ENCODE assay signal across 9 mouse cellular contexts in the genomic region with DNA sequence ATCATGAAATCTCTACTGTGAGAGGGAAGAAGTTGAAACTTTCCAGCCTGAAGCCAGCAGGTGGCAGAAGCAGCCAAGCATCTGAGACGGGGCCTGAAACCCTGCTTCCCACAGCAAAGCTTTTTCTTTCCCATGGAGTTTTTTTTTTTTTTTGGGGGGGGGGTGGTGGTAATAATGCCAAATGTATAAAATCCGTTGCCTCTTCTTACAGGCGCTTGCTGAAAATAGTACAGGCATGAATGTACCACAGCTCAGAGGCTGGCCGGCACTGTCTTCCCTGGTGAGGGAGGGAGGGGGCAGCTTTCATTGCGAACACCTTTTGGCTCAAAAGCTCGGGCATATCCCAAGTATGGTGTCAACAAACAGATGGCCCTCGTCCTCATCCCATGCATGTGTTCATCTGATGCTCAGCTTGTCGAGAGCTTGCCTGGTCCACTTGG. TPM values are rescaled to one million over a fixed set of nuclear protein-coding genes. Genes with fewer than 3 reads are reported as not detected.
DNase-seq lines count a peak whose midpoint lies in the region; ATAC-seq lines count a peak whose summit lies in the region.
"Had no signal": no experiment of that assay in that cellular context is flagged by ENCODE, and none has a peak within 500 bp of the region (broad histone marks: within the 10 kb centered on the region; RNA-seq: fewer than 3 reads in every experiment).

No protein-coding gene starts in this region.

- intact Hi-C loops in left cerebral cortex, postnatal 36 days (cut with DNase I): loop anchor here (2.0 to 10.0 kb wide), 3 partner anchors 147 to 769 kb away; no protein-coding TSS in a partner anchor

- peak; percentile 86 for ATAC-seq in frontal cortex, adult (ENCODE audit: low TSS enrichment)

- DNase-seq in kidney, postnatal 14 days: peak; percentile 16
- DNase-seq in kidney, adult 9 months: no peak
- peak; percentile 76 to 80 for DNase-seq in cerebellum, postnatal 14 days
- peak; percentile 31 to 46 for DNase-seq in left cerebral cortex, postnatal 36 days (ENCODE audit: low spot score in 2 of 2)
- peak; percentile 25 to 32 for DNase-seq in right cerebral cortex, postnatal 36 days (ENCODE audit: low spot score in 2 of 2)
- DNase-seq in spleen, adult 18-20 months: no peak
- DNase-seq in spleen, postnatal 36 days (ENCODE audit: low spot score in 2 of 2): no peak

RNA-seq across cellular contexts. Expression of gene Pdzrn4, which starts 51.0 kb away (rescaled TPM):
- 10 to 100 TPM; 10.2 to 14.4 TPM for total RNA-seq in left cerebral cortex, postnatal 36 days (2021)
- total RNA-seq: hematopoietic stem cell, adult 5-6 weeks had no signal

Comparison
In these comparisons a context has a peak if more than half of its experiments do, and no peak if none do; other contexts are left out.
1. DNase-seq: peak in kidney, postnatal 14 days (single experiment), cerebellum, postnatal 14 days (2 of 2), left cerebral cortex, postnatal 36 days (2 of 2) and right cerebral cortex, postnatal 36 days (2 of 2); none in kidney, adult 9 months (single experiment), spleen, adult 18-20 months (0 of 2) and spleen, postnatal 36 days (0 of 2).